Mouse (Mus musculus) heart, postnatal 10 days (tissue): ENCODE results near the gene Auh. TPM values are rescaled to one million over a fixed set of nuclear protein-coding genes. Genes with fewer than 3 reads are reported as not detected.

ENCODE experiments used
- DNase-seq, 2 experiments: peaks; one replicate each; pipeline ENCODE4 v3.0.0; 2021
- intact Hi-C: fragments of 180-260 bp; cut with DNase I; formaldehyde crosslinking; loops from one replicate; pipeline ENCODE4 v1.15.1; 2025
- total RNA-seq, 2 experiments: library from RNA; stranded (reverse); gene quantifications; 2 replicates each; pipeline ENCODE4 v1.2.3; 2021

Gene Auh
- total RNA-seq, result 10 to 100 TPM; 74.1 to 75.8 TPM

- DNase-seq, result peak; percentile 88 to 92
- intact Hi-C loops, result loop anchor here (2.0 to 5.0 kb wide), 3 partner anchors 51 to 217 kb away; partner anchors contain the start of gene Nfil3
Observed at GRCm38 (mm10) chr13:52929209-52930171, at the start of gene Auh. TSS of gene Auh (minus strand) at chr13:52929681.

DNA sequence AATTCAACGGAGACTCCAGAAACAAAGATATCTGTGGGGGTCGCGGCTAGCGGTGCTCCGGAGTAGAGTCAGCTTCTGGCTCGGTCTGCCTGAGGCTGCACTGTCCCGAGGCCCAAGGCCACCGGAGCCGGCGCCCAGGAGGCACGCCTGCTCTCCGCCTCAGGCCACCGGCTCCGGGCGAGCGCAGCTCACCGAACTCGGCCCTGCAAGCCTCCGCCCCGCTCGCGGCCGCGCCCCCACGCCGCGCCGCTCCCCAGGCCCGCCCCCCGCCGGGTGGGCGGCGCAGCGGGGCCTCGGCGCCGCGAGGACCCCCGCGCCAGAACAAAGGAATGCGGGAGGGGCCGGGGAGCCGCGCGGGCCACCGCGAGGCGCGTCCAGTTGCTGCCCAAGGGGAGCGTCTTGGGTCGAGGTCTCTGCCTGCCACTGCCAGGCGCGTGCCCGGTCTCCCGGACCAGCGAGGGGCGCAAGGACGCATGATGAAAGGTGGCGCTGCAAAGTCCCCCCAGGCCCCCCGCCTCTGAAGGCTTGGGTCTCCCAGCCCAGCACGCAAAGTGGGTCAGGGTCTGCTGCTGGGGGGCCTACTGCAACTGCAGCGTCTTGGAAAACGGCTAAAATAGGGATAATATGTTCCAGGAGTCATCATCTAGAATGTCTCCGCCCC lies 49.0 kb upstream of the Auh start:
- peak; percentile 58 to 66 for DNase-seq
- intact Hi-C loops, result no loop called here

GRCm38 (mm10) chr13:52977757-52978156 lies 48.3 kb upstream of the Auh start:
- no peak for DNase-seq
- intact Hi-C loops, result no loop called here

DNA sequence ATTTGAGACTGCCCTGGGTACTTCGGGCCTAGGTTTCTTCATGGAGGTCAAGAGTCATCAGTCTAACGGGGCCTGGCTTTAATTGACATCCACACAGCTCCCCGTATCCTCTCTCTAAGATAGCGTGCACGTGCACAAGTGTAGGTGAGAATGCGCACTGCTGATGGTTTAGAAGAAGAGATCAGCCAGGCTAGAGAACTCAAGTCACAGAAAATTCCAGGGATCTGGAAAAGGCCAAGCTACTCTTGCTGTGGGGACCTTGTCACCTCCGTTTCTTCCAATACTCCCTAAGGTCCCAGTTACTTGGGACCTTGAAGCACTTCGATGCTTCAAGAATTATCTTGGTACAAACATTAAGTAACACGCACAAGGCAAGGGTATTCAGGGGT lies 47.7 kb upstream of the Auh start:
- DNase-seq, result no peak

GRCm38 (mm10) chr13:52976510-52977220 lies 47.2 kb upstream of the Auh start:
- intact Hi-C loops, result no loop called here
- DNase-seq, result peak; percentile 25 to 36

More for the DNA sequence above, 47.7 kb upstream of the Auh start:
- intact Hi-C loops, result no loop called here

GRCm38 (mm10) chr13:52976130-52976509 lies 46.6 kb upstream of the Auh start:
- intact Hi-C loops, result no loop called here
- DNase-seq, result no peak

DNA sequence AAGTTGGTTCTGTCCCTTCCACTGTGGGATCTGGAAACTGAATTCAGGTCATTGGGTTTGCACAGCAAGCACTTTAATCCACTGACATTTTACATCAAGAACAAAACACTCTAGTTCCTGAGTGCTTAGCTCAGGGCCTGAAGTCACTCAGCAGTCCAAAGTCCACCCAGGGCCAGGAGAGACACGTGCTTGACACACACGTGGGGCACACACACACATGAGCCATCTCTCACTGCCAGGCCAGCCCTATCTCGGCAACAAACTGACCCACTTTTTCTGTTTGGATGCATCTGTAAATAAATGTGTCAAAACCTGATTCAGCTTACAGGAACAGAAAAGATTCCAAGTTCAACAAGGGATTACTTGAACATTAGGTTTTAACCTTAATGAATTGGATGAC lies 45.2 kb upstream of the Auh start:
- intact Hi-C loops, result no loop called here
- peak; percentile 43 to 48 for DNase-seq

DNA sequence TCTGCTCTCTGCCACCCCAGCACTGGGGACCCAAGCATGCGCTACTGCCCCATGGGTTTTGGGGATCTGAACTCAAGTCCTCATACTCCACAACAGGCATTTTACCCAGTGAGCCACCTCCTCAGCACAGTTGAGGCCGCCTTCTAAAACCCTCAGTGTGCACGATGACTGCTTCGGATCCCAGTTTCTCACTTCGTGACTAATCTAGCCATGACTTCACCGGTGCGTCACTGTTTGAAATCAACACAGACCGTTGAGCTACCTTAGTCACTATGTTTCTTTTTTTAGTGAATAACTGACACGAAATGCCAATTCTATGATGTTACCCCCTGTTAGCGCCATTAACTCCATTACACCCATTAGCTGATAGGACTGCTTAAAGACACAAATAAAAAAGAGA lies 43.9 kb upstream of the Auh start:
- intact Hi-C loops, result no loop called here

GRCm38 (mm10) chr13:52972626-52973025 lies 43.1 kb upstream of the Auh start:
- DNase-seq, result no peak
- intact Hi-C loops, result no loop called here

More for the DNA sequence above, 43.9 kb upstream of the Auh start:
- no peak for DNase-seq

GRCm38 (mm10) chr13:52970876-52971275 lies 41.4 kb upstream of the Auh start:
- no peak for DNase-seq
- intact Hi-C loops, result no loop called here

GRCm38 (mm10) chr13:52962922-52963321 lies 33.4 kb upstream of the Auh start:
- no peak for DNase-seq
- intact Hi-C loops, result no loop called here

DNA sequence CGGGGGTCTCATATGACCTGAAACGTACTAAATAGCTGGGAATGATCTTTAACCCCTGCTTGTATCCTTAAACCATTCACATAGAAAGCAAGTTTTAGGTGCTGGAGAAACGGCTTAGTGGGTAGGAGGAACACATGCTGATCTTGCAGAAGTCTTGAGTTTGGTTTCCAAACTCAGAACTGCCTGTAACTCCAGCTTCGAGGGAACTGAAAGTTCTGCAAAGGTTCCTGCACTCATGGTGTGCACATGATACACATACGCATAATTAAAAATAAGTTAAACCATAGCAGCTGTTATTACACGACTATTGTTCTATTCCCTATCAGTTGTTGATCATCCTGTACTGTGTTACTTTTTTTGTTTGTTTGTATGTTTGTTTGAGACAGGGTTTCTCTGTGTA lies 32.9 kb upstream of the Auh start:
- intact Hi-C loops, result no loop called here
- no peak for DNase-seq

DNA sequence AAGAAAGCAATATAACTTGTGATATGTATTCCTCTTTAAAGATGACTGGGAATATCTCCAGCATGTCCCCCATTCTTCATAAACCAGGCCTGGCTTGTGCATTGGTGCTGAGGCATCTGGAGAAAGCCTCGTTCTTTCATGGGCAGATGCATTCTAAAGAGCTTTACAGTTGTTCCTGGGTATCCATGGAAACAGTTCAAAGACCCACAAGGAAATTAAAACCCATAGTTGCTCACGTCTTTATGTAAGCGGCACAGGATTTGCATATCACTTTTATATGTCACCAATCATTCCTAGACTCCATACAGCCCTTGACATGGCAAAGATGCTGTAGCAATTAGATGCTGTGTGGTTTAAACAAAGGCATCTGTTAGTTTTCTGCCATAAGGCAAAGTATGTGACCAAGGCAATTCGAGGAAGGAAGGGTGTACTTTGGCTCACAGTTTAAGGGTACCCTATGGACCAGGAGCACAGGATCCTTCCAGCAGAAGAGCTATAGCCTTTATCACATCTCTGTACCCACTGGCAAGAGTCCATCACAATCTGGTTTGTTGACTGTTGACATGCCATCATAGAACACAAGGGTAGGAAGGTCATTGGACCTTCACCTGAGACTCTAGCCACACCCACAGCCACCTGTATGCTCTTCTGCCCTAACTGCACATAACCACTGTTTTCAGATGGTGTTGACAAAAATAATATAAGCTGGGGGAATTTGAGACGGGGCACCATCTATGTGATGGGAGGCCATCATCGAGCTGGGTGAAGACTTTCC lies 24.5 kb upstream of the Auh start:
- DNase-seq, result no peak
- intact Hi-C loops, result no loop called here

DNA sequence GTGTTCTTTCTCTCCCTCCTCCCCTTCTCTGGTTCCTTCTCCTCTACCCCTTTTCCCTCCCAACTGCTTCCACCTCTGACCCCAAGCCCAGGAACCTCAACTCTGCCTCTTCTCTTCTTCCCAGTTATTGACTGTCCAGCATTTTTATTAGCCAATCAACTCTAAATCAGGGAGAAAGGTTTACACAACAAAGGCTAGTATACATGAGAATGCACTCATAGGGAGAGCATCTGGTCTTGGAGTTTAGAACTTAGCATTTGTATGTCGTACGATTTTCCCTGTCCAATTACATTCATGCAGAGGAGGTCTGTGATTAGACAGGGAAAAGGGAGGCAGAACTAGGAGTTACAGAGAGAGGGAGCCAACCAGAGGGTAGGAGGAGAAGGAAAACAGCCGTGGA lies 19.7 kb upstream of the Auh start:
- intact Hi-C loops, result no loop called here
- no peak for DNase-seq

DNA sequence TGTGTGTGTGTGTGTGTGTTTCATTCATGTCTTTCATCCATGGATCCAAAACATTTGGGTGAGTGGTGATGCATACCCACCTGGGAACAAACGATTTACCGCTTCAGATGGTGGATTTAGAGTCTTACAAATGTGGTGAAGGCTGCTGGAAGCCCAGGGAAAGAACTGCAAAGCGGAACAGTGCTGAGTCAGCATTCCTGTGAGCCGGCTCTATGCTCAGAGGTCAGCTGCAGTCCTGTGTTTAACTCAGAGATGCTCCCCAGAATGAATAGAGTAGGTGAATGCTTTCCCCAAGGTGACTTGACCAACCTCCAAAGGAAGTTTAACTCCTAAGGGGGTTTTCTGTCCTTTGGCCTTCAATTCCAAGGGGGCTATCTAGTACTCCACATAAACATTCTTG lies 18.1 kb upstream of the Auh start:
- no peak for DNase-seq
- intact Hi-C loops, result no loop called here

DNA sequence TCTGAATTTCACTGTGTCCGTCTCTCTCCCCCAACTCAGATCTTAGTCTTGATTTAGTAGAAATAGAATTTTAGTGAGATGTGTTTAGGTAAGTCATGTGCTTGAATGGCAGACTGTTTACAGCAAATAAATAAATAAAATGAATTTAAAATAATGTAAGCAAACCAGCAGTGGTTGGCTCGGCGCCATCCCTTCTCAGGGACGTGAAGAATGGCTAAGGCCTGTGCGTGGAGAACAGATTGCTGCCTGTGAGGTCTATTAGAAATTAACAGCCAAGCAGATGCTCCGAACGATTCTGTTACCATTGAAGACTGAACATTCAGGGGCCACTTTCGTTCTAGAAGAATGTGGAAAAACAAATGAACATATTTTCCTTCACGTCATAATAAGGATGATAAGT lies 16.3 kb upstream of the Auh start:
- DNase-seq, result no peak

DNA sequence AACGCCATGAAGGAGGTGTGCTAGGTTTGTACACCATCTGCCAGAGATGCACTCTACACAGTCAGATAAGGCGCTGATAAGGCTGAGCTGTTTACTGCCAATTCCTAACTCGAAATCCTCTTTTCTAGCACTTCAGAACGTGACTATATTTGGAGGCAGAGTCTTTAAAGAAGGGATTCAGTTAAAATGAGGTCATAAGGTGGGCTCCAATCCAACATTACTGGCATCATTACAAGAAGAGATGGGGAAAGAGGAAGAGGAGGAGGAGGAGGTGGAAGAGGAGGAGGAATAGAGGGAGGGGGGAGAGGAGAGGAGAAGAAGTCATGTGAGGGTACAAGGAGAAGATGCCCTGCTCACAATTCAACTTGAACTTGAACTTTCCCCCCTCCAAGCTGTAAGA lies 14.6 kb upstream of the Auh start:
- peak; percentile 14 to 34 for DNase-seq
- intact Hi-C loops, result no loop called here

More for the DNA sequence above, 16.3 kb upstream of the Auh start:
- intact Hi-C loops, result no loop called here

DNA sequence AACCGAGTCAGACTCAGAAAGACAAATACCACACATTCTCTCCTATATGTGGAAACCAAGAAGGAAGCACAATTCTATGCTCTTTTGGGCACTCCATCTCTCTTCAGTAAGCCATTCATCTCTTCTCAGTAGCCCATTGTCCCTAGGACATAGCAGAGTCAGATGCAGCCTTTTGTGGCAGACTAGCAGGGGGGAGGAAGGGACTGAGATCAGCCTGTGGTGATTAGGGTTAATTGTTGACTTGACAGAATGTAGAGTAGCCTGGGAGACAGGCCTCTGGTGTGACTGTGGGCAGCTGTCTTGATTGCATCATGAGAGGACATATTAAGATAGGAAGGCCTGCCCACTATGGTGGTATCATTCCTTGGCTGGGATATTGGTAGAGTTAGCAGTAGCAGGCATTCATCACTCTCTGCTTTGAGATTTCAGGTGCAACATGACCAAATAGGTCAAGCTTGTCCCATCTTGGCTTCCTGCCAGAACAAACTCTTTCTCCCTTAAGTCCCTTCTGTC lies 13.5 kb upstream of the Auh start:
- intact Hi-C loops, result no loop called here
- no peak for DNase-seq

DNA sequence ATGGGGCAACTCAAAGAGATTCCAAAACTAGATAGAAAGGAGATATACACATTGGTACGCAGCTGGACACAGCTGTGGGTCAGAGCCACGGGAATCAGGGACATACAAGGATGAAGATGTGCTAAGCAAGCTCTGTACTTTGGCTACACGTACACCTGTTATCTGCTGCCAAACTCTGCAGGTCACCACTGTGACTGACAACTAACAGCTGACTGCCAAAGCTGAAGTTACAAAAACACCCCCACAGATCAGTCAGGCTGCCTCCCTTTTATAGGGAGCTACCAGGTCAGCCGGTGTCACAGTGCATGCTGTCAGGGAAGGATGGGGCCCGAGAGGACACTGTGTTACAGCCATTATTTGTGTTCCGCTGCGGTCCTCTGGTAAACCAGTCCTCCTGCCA lies 11.5 kb upstream of the Auh start:
- intact Hi-C loops, result no loop called here
- no peak for DNase-seq

DNA sequence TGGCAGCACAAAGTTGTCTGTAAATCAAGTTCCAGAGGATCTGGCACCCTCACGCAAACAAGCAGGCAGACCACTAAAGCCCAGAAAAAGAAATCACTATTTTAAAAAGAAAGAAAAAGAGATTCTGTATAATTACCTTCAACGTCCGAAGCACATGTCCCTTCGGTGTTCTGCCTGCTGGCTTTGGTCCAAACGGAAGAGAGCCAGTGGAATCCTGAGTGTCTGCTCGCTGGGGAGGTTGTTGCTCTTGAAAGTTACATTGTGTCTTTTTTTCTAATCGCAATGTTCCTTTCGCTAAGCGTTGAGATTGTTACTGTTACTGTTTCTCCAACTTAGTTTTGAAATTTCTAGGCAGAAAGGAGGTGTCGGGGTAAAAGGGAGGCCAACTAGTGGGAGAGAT lies 1.1 kb upstream of the Auh start:
- peak; percentile 13 to 41 for DNase-seq
- intact Hi-C loops, result no loop called here
